Mouse (Mus musculus) heart, adult 8-10 months (tissue): ENCODE measurements around the gene Bud23. TPM values are rescaled to one million over a fixed set of nuclear protein-coding genes. Genes with fewer than 3 reads are reported as not detected.
"Not testable (repeated sequence)": the region's sequence is repeated elsewhere in the genome, so short reads cannot be mapped to it uniquely, and the experiment has no call there.

Experiments used
- DNase-seq: peaks from one replicate; pipeline ENCODE4 v3.0.0; 2022; ENCODE audit warnings: low spot score
- total RNA-seq, 4 experiments: library from RNA; stranded (reverse); gene quantifications; 2 replicates each; pipeline ENCODE4 v1.2.4; 2022

The Bud23 gene
- total RNA-seq, 4 experiments from 2014 or later = 18.0 to 31.3 (median 23.7) TPM

DNA sequence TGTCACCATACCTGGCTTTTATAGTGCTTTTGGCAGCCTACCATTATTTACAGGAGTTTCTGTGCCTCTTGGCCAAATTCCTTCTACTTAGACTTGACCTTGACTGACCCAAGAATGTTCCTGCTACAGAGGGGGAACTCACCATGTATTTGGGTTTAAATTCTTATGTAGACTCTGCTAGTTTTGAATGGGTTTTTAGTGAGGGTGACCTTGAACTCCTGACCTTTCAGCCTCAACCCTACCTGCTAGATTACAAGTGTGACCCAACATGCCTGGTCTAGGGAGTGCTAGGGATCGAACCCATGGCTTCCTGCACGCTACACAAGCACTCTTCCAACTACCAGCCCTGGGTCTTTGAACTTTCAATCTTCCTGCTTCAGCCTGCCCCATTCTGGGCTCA, 7.3 kb upstream of the Bud23 start:
- DNase-seq = no peak

GRCm38 (mm10) chr5:135070448-135070847, 5.7 kb upstream of the Bud23 start:
- no peak for DNase-seq

GRCm38 (mm10) chr5:135066008-135066407, 1.2 kb upstream of the Bud23 start:
- DNase-seq = no peak

- no peak for DNase-seq
Measured at GRCm38 (mm10) chr5:135064382-135064766, 385 bp downstream of the Bud23 start.

GRCm38 (mm10) chr5:135063629-135064381, 954 bp downstream of the Bud23 start, which contains the start of gene Dnajc30:
Gene Dnajc30 (plus strand): TSS chr5:135064202.
- peak; percentile 97 for DNase-seq

DNA sequence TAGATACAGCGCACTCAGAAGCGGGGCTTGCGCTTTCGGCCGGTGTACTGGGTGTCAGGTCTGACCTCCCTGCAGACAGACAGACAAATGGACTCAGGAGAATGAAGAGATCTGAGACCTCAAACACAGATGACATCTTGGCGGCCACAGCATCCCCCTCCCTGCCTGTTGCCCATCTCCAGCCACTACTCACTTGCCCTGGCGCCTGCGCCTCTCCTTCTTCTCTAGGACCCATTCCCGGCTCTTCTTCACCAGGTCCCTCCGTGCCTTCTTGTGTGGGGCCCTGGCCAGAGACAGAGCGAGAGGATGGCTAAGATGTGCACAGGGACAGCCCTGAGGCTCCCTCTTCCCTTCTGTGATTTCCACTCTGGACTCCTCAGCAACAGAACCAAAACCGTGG, 11.4 kb downstream of the Bud23 start:
- no peak for DNase-seq

DNA sequence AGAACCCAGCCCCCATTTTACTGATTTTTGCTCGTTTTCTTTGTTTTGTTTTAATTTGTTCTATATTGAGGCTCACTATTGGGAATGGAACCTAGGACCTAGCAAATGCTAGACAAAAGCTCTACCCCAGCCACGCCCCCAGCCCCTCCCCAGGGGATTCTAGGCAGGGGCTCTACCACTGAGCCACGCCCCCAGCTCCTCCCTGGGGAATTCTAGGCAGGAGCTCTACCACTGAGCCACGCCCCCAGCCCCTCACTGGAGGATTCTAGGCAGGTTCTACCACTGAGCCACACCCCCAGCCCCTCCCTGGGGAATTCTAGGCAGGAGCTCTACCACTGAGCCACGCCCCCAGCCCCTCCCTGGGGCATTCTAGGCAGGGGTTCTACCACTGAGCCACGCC, 15.5 kb downstream of the Bud23 start:
- not testable (repeated sequence) for DNase-seq

DNA sequence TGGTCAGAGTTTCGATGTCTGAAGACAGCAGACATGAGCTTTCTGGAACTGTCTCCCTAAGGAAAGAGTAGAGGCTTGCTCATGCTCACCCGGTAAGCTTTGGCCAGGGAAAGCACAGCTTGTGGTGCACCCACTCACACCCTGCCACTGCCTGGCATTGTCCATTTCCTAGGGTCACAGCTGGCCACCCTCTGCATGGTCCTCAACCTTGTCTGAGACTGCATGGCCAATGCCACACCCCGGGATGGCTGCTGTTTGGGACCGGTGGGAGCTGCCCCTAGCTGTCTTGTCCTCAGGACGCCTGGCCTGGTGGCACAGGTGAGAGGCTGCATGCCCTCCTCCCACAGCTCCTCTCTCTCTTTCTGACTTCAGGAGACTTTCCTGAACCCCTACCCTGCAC, 16.2 kb downstream of the Bud23 start:
- no peak for DNase-seq

DNA sequence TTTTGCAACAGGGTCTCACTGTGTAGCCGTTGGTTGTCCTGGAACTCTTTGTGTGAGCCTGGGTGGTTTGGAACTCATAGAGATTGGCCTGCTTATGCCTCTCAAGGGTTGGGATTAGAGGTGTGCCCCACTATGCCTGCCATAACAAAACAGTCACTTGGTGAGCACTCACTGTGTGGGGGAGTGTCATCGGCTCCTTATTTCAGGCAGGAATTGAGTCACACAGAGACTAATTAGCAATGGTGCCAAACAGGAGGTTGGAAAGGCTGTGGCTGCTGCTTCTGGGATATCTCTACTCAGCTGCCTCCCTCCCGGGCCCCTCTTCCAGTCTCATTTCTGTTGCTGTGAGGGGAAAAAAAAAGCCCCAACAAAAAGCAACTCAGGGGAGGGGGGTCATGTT, 20.2 kb downstream of the Bud23 start:
- DNase-seq = no peak

DNA sequence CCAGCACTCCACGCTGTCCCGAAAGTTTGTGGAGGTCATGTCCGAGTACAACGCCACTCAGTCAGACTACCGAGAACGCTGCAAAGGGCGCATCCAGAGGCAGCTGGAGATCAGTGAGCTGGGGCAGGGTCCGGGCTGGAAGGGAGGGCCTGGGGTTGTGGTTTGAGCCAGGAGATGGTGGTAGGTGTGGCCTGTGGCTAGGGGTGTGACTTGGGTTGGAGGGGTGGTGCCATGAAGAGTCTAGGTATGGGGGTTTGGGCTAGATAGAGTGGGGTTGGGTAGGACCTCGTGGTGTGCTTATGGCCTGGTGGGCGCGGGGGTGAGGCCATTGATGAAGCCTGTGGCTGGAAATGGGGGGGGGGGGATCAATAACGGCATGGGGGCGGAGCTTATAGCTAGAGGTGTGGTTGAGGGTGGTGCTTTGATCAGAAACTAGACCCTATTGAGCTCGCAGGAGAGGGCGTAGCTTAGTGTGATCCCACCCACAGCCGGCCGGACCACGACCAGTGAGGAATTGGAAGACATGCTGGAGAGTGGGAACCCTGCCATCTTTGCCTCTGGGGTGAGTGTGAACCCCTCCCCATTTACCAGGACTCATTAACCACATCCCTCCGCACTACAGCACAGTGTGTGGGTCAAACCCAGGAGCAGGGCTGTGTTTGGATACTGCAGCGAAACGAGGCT, 22.5 kb downstream of the Bud23 start:
- no peak for DNase-seq

- DNase-seq = no peak
Measured at GRCm38 (mm10) chr5:135040777-135041176, 24.0 kb downstream of the Bud23 start.

GRCm38 (mm10) chr5:135040059-135040458, 24.7 kb downstream of the Bud23 start:
- DNase-seq = no peak

GRCm38 (mm10) chr5:135039541-135039940, 25.2 kb downstream of the Bud23 start:
- no peak for DNase-seq

DNA sequence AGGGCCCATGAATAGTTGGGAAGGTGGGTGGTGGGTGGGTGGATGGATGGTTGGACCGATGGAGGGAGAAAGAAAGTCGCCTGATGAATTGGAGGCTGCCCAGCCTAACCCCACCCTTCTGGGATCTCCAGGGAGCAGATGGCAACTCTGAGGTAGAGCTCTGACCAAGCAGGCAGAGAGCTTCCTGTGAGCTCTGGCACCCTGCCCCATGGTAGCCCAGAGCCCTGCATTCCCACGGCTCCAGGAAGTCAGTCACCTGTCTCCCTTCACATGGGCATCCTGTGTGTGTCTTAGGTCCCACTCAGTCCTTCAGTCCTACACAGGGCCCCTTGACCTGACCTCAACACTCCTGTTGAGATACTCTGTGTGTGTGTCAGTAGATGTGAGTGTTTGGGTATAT, 26.8 kb downstream of the Bud23 start:
- no peak for DNase-seq

DNA sequence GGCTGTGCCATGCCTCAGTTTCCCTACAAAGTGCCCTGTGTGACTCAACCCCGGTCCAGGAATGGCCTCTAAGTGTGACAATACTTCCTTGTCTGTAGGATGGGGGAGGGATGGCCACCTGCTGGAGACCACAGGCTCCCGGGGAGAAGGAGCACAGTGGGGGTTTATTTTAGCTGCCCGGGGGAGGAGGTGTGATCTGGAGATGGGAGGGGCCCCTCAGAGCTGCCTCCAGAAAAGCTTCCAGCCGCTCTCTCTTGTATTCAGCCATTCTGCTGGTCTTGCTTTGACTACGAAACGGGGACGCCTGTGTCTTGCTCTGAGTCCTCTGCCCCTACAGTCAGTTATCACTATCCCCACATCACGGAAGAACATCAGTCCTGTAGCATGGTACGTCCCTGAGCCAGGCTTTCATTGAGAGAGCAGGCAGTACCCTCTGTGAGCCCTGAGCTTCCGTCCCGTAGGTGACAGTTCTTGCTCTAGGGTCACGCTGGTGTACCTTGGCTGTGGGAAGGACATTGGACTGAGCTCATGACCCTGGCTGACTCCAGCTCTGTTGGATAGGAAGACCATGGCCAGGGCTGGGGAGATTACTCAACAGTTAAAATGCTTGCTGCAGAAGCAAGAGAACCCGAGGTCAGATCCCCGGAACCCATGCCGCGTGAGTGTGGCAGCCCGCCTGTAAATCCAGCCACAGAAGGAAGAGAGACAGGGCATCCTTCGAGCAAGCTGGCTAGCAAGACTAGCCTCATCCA, 29.0 kb downstream of the Bud23 start:
- DNase-seq = no peak

GRCm38 (mm10) chr5:135034593-135034992, 30.2 kb downstream of the Bud23 start:
- DNase-seq = no peak

GRCm38 (mm10) chr5:135032581-135032980, 32.2 kb downstream of the Bud23 start:
- DNase-seq = no peak

- DNase-seq = no peak
Measured at GRCm38 (mm10) chr5:135029007-135029854, 35.5 kb downstream of the Bud23 start.

GRCm38 (mm10) chr5:135025899-135026298, 38.9 kb downstream of the Bud23 start:
- no peak for DNase-seq

GRCm38 (mm10) chr5:135024665-135025224, 40.0 kb downstream of the Bud23 start:
- no peak for DNase-seq
